Mouse (Mus musculus): Measurements from ENCODE around the gene Kcnip1. TPM values are rescaled to one million over a fixed set of nuclear protein-coding genes. Genes with fewer than 3 reads are reported as not detected.

Kcnip1 gene
- polyA plus RNA-seq, 1 experiment from 2014 or later = 0.22 TPM

DNA sequence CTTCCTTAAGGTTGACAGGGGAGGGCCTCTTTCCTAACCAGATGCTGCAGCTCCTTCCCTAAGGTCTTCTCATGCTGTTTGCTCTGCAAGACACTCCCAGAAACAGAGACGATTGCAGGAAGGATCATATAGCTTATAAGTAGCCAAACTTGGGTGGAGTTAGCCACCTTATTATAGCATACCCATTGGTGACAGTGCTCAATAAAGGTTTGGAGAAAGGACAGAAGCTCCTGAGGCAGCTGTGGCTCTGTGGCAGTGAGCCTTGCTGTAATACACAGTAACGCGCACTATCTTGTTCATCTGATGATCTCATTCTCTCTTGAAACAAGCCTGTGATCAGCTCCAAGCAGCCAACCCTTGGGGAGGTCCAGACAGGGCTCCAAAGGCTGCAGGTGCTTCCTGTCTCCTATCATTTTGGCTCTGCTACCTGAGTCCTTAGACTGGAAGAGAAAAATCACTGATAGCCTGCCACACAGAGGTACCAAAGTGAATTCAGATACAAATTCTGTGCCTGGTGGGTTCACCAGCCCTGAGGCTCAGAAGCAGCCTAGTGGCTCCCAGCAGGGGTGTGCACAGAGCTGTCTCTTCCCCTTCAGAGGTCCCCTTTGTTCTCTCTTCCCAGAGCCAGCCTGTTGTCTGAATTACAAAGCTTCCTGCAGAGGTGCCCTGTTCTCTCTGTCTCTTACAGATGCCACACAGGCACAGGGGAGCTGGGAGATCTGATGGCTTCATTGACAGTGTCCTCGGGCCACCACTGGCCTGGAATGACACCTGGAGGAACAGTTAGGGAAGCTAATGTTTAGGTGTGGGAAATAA lies 84.4 kb downstream of the Kcnip1 start:
- peak; percentile 49 for DNase-seq (ENCODE audit: low spot score)

GRCm38 (mm10) chr11:33903494-33903893 lies 89.5 kb downstream of the Kcnip1 start:
- DNase-seq (ENCODE audit: low spot score) = no peak

DNA sequence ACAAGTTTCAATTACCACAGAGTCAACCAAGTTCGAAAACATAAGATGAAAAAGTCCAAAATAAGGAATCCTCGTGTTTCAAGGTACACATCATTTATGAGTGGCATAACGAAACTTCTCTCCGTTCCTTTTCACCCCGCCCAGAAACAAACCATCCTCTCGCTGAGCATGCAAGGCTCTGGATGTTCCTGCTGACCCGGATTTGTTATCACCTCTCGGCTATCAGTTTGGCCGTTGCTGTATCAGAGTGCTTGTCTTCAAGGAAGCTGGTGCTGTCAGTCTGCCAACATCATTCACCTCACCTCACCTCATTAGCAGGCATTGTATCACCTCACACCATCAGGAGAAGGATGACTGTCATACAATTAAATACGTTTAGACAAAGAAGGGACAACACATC lies 90.6 kb downstream of the Kcnip1 start:
- no peak for DNase-seq (ENCODE audit: low spot score)

DNA sequence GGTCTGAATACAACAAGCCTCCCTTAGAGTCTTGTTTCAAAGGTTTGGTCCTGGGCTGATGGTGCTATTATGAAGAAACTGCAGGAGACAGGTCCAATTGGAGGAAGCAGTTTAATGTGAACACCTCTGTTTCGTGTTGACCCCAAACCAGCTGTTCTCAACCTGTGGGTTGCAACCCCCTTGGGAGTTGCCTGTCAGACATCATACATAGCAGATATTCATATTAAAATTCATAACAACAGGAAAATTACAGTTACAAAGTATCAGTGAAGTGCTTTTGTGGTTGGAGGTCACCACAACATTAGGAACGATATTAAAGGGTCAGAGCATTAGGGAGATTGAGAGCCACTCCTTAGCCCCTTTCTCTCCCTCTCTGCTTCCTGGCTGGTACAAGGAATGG lies 91.2 kb downstream of the Kcnip1 start:
- no peak for DNase-seq (ENCODE audit: low spot score)

DNA sequence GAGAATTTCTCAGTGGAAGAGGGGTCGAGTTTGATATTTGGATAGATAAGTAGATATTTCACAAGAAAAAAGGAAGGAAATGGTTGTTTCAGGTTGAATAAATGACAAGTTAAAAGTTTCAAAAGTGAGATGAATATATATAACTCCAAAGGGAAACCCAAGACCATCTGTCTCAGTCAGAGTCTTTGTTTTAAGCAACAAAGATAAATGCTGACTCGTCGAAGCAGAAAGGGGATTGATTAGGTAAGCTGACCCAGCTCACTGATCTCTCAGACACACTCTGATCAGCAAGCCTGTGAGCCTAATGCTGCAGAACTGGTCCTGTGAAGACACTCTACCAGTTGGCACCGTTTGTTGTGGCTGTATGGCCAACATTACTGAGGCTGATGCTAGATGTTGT lies 101.9 kb downstream of the Kcnip1 start:
- DNase-seq (ENCODE audit: low spot score) = no peak

DNA sequence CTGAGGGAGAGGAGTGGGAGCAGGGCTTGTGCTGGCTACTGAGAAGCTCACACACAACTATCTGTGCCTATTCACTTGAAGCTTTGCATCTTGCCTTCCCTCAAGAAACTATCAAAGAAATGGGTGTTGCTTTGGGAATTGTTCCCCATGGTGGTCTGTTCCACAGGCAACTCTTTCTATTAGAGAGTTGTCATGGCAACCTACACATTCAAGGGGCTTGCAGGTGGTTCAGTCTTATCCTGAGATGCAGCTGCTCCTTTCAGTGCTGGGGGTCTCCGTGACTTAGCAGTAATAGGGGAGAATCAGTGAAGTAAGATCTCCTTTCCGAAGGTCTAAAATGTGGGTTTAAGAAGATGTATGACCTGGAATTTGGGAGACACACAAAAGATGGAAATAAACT lies 102.6 kb downstream of the Kcnip1 start:
- no peak for DNase-seq (ENCODE audit: low spot score)

DNA sequence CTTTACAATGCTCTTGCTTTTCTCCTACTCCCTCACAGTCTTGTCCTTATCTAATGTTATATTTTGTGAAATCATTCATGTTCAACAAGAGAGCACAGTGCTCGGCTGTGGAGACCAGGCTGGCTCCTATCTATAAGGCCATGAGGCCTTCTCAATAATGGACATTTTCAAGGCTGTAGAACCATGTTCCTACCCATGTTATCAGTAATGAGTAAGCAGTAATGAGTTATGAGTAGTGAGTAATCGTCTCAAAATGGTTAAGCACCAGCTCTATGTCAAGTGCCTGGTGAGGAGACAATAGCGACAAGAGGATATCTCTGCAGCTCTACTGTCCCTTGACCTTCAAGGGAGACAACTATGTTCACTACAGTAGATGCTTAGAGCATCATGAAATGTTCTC lies 105.3 kb downstream of the Kcnip1 start:
- DNase-seq (ENCODE audit: low spot score) = no peak

DNA sequence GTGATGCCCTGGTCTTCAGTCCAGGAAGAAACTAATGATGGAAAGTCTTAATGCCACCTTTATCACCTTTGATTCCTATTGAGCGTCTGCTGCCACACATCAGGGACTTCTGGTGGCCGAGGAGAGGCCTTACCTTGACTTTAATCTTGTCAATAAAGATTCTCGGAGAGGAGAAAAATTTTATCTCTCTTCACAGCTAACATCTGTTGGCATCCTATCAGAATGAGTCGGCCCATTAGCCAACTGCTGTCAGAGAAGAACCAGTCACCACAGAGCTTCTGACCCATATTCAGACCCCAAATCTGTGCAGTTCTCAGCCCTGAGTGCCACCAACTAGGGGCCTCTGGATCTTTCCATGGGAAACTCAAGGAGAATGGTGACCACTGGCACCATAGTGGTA lies 107.0 kb downstream of the Kcnip1 start:
- no peak for DNase-seq (ENCODE audit: low spot score)

DNA sequence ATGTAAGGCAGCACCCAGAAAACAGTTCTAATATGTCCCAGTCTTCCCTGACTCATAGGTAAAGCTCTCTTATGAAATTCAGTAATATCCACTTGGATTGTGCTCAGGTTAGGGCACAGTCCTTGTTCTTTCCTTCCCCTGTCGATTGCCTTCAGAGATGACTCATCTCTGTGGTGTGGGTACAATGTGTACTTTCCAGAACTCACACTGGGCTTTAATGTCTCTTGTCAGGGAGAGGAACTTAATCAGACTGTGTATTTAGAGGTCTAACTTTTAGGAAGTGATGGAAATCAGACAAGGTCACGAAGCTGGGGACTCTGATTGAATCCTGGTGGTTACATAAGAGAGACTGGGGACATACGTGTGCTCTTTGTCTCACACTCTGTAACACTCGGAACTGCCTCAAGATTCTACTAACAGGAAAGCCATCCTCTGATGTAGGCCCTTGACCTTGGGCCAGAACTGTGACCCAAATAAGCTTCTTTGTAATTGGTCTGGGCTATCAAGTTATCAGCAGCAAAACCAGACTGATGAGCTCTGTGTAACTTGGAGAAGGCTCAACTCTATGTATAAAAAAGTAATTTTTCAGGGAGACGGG lies 110.1 kb downstream of the Kcnip1 start:
- no peak for DNase-seq (ENCODE audit: low spot score)

- no peak for DNase-seq (ENCODE audit: low spot score)
Observed at GRCm38 (mm10) chr11:33874925-33875324, 118.0 kb downstream of the Kcnip1 start.

- no peak for DNase-seq (ENCODE audit: low spot score)
Observed at GRCm38 (mm10) chr11:33873071-33873781, 119.7 kb downstream of the Kcnip1 start.

GRCm38 (mm10) chr11:33872716-33873048 lies 120.3 kb downstream of the Kcnip1 start:
- no peak for DNase-seq (ENCODE audit: low spot score)

DNA sequence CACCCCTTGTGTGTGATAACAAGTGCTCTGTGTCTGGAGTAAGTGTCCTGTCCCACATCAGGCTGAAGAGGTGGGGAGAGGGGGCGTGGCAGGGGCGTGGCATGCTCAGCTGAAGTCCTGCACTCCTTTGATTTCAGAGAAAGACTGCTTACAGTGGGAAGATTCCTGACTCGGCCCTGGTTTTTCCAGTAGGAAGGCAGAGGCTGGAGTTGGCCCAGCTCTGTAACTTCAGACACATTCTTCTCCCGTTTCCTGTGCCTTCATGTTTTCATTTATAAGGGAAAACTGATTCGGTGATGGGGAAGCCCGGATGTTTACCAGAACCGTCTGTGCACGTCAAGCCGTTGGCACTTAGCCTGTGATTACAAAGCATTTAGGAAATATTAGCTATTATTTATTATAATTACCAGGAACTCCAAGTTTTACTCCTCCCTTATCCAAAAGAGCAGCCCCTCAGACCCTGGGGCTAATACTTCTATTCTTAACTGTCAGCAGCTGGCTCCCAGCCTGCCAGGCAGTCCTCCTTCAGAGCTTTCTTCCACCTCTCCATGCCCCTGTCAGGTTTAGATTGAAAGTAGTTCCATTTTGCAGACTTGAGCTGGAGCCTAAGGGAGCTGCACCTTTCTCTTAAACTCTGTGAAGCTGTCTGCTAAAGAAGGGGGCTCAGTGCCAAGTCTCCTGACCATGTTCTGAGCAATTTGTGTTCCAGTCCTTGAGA lies 120.8 kb downstream of the Kcnip1 start:
- DNase-seq (ENCODE audit: low spot score) = no peak

DNA sequence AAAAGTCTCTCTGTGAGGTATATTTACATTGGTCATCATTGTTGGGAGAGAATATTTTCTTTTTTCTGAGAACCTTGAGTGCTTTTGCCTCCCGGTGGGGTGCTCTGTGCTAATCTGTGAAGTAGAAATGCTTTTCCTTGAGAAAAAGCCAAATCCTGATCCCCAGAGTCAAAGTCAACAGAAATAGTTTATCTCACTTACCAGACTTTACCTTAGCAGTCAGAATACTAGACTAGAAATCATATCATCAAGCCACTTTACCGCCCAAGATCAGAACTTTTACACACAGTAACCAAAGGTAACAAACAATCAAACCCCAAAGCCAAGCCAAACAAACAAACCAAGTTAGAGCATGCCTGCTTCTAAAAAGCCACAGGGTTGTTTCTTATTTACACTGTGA lies 122.7 kb downstream of the Kcnip1 start:
- DNase-seq (ENCODE audit: low spot score) = no peak

- no peak for DNase-seq (ENCODE audit: low spot score)
Observed at GRCm38 (mm10) chr11:33869559-33869958, 123.4 kb downstream of the Kcnip1 start.

- DNase-seq (ENCODE audit: low spot score) = no peak
Observed at GRCm38 (mm10) chr11:33866775-33867174, 126.2 kb downstream of the Kcnip1 start.

DNA sequence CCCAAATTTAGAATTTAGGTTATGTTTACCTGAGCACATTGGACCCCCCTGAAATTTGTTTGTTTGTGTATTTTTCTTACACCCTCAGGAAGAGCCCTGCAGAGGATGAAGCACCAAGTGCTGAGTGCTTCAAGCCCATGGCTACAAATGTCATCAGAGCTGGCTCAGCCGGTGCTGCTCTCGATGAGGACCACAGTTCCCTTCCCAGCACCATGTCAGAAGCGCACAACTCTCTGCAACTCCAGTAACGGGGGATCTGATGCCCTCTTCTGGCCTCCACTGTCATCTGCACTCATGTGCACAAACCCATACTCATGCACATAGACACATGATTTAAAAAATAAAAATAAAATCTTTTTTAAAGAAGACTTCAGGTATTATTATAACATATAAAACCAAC lies 128.7 kb downstream of the Kcnip1 start:
- no peak for DNase-seq (ENCODE audit: low spot score)

DNA sequence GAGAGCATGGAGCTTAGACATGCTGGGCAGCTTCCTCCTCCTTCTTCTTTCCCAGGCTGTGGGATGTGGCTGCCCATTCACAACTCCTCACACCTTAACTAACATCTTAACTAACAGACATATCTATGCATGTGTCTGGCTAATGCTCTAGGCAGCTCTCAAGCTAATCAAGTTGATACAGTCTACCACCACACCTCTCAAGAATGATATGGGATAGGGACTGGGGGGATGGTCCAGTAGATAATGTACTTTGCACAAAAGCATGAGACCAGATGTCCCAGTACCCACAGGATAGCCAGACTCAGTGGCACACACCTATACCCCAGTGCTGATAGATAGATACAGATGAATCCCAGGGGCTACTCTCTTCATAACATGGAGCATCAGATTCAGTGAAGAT lies 131.1 kb downstream of the Kcnip1 start:
- DNase-seq (ENCODE audit: low spot score) = no peak

DNA sequence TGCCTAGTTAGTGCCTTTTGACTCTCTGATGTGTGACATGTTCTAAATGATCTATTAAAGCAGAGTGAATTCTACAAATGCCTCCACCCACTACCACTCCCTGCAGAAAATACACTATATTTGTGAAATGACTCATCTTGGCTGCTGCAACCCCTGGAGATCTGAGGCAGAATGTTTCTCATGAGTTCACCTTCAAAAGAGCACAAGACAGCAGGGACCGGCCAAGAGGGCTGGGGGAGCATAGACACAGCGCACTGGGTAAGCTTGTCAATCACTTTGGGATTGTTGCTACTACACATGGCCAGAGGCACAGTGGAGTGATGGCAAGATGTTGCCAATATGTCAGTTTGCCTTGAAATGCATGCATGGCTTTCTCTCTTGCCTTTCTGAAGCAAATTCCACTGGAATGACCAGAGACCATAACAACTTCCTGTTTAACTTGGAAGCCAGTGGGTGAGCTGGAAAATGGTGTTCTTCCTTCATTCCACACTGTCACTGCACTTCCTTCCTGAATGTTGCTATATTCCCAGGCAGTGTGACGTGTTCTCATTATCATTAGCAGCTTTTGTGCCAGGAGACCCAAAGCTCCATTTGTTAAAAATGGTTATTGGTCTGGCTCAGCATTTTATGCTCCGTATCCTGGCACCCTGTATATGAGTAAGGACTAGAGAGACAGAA lies 131.9 kb downstream of the Kcnip1 start:
- no peak for DNase-seq (ENCODE audit: low spot score)

DNA sequence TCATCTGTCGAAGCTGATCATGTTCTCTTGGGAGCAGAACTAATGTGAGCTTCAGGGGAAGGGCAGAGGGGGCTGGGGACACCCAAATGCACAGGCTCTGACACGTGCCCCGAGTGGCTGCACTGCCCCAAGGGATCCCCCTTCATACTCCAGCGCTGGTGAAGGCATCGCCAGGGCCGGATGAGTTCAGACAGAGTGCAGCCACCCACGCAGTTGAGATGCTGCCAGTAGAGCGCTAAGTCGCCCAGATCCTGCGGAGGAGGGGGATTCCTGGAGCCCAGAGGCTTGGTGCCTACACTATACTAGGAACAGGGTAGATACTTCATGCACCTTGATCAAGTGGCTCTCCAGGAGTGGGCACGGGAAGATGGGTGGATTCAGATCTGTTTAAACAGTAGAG lies 143.3 kb downstream of the Kcnip1 start:
- no peak for DNase-seq (ENCODE audit: low spot score)

DNA sequence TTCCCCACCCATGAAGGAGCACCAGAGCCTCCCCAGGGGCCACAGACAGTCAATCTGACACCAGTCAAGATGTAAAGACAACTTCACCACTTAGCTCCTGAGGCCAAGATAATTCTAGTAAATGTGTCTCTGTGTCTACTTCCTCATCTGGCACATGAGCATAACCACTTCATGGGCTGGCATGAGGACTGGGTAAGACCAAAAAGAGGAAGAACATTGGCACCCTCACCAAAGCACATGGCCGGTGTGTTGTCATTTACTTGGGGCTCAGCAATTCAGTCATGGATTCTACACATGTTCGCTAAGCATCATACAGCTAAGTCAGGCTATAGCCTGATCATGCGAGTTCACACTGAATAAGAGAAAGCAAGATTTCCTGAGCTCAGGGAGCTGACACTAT lies 144.3 kb downstream of the Kcnip1 start:
- DNase-seq (ENCODE audit: low spot score) = no peak
